Mouse (Mus musculus) bone marrow, adult 2 months (tissue): ENCODE results near the gene Spats2. TPM values are rescaled to one million over a fixed set of nuclear protein-coding genes. Genes with fewer than 3 reads are reported as not detected.
"Not testable (repeated sequence)": the region's sequence is repeated elsewhere in the genome, so short reads cannot be mapped to it uniquely, and the experiment has no call there.

ENCODE experiments used
- H3K27ac ChIP-seq: fragments of 200-500 bp; 2 replicates; pipeline ENCODE4 v1.5.1; 2012; ENCODE audit warnings: low read depth, mild to moderate bottlenecking, control low read depth, inconsistent platforms, low read length; ENCODE audit not compliant: control insufficient read depth, poor library complexity, insufficient read depth
- H3K4me1 ChIP-seq: fragments of 200-500 bp; 2 replicates; pipeline ENCODE4 v1.6.1; 2011; ENCODE audit warnings: low read length; ENCODE audit not compliant: control insufficient read depth, insufficient read depth
- H3K4me3 ChIP-seq: fragments of 200-500 bp; replicated peaks from 2 replicates; pipeline ENCODE3; 2011; ENCODE audit warnings: mild to moderate bottlenecking, low read depth, low read length, control low read depth; ENCODE audit not compliant: control insufficient read depth
- CTCF ChIP-seq: fragments of 200-500 bp; IDR thresholded peaks from 2 replicates; pipeline ENCODE4 v1.5.1; 2011; ENCODE audit warnings: low read length, control low read depth; ENCODE audit not compliant: control insufficient read depth, insufficient read depth
- POLR2A ChIP-seq: fragments of 200-500 bp; IDR thresholded peaks from 2 replicates; pipeline ENCODE4 v1.6.1; 2011; ENCODE audit warnings: low read depth, mild to moderate bottlenecking, control low read depth, low read length, borderline replicate concordance; ENCODE audit not compliant: control insufficient read depth
- WGBS: fragments of 180-500 bp; shearing (Covaris S2); methylation state at CpG from one replicate; pipeline ENCODE4 v1.1.7; 2018; 5-methylcytosine and 5-hydroxymethylcytosine counted together
- polyA plus RNA-seq: library from polyadenylated mRNA; stranded (reverse); fragments of >200 nt; gene quantifications from 2 replicates; pipeline ENCODE4 v1.2.4, GENCODE M21; 2011; ENCODE audit warnings: low replicate concordance; ENCODE audit not compliant: missing spikeins, insufficient read depth, insufficient read length

The Spats2 gene
- polyA plus RNA-seq, 1 experiment: 2.5 TPM

GRCm38 (mm10) chr15:99238006-99238405 lies 112.3 kb downstream of the Spats2 start:
- no peak overlapping the region for H3K27ac ChIP-seq
- TF ChIP-seq POLR2A: no peak
- no peak for TF ChIP-seq CTCF
- H3K4me1 ChIP-seq: no peaks in the 10 kb centered on the region
- no peak overlapping the region for H3K4me3 ChIP-seq
- 57% methylated on average over 11 of the region's 11 CpGs for WGBS

- H3K4me1 ChIP-seq: no peaks in the 10 kb centered on the region
- TF ChIP-seq CTCF (peak; percentile 40), POLR2A (no peak)
- 63% methylated on average over 4 of the region's 4 CpGs for WGBS
- H3K4me3 ChIP-seq: no peak overlapping the region
- H3K27ac ChIP-seq: no peak overlapping the region
Measured at GRCm38 (mm10) chr15:99240129-99240528, 114.4 kb downstream of the Spats2 start.

- WGBS: 70% methylated on average over 4 of the region's 4 CpGs
- Histone ChIP-seq H3K27ac (no peak overlapping the region), H3K4me3 (no peak overlapping the region), H3K4me1 (no peaks in the 10 kb centered on the region)
- TF ChIP-seq POLR2A (no peak), CTCF (no peak)
Measured at GRCm38 (mm10) chr15:99241249-99241648, 115.5 kb downstream of the Spats2 start.

- Histone ChIP-seq H3K4me3 (no peak overlapping the region), H3K4me1 (no peaks in the 10 kb centered on the region), H3K27ac (no peak overlapping the region)
- WGBS: 90% methylated on average over 10 of the region's 10 CpGs
- no peak for TF ChIP-seq CTCF
- TF ChIP-seq POLR2A: no peak
Measured at GRCm38 (mm10) chr15:99242045-99242444, 116.3 kb downstream of the Spats2 start.

- 81% methylated on average over 6 of the region's 6 CpGs for WGBS
- H3K4me1 ChIP-seq, H3K4me3 ChIP-seq, H3K27ac ChIP-seq: not testable (repeated sequence)
Measured at GRCm38 (mm10) chr15:99246736-99247135, 121.0 kb downstream of the Spats2 start.

GRCm38 (mm10) chr15:99248972-99249371 lies 123.3 kb downstream of the Spats2 start:
- Histone ChIP-seq H3K27ac (no peak overlapping the region), H3K4me1 (peaks cover 1% of the 10 kb centered on the region; the same call in 1 of the 2 replicates), H3K4me3 (no peak overlapping the region)
- WGBS: 91% methylated on average over 9 of the region's 9 CpGs
- TF ChIP-seq CTCF (no peak), POLR2A (no peak)

- Histone ChIP-seq H3K27ac (no peak overlapping the region), H3K4me3 (no peak overlapping the region), H3K4me1 (peaks cover 3% of the 10 kb centered on the region; the same call in 1 of the 2 replicates)
- 88% methylated on average over 11 of the region's 11 CpGs for WGBS
- TF ChIP-seq POLR2A (no peak), CTCF (no peak)
Measured at GRCm38 (mm10) chr15:99249938-99250337, 124.2 kb downstream of the Spats2 start.

GRCm38 (mm10) chr15:99251111-99251510 lies 125.4 kb downstream of the Spats2 start:
- not testable (repeated sequence) for H3K27ac ChIP-seq, H3K4me1 ChIP-seq
- 2% methylated on average over 14 of the region's 15 CpGs for WGBS
- peak overlapping the region; percentile 63 for H3K4me3 ChIP-seq

- H3K4me3 ChIP-seq: peak within 1 kb of the TSS; percentile 96
- TF ChIP-seq CTCF (no peak), POLR2A (0 out of 2 replicates have a peak, but pooled peaks have one; percentile 25)
- H3K4me1 ChIP-seq: peaks cover 3% of the 10 kb centered on the region; the same call in 1 of the 2 replicates
- WGBS: under 1% methylated on average over 52 of the region's 52 CpGs
- peak within 1 kb of the TSS; percentile 96 for H3K27ac ChIP-seq
Measured at GRCm38 (mm10) chr15:99251626-99252380, 126.1 kb downstream of the Spats2 start, which contains the start of gene Mcrs1. Gene Mcrs1, minus strand, starts transcription at chr15:99251961.
